Mouse (Mus musculus): ENCODE measurements at regions not wholly inside any gene's neighbourhood (a gene's known extent, or its start where the extent isn't known, plus 50 kb on each side); places are given as distances from the start of the nearest gene placed in this dataset.
A peak's percentile ranks its signal among the peaks of the same experiment; 100 is the strongest.

GRCm38 (mm10) chr3:136449364-136449763, 123.5 kb upstream of the Bank1 start:
- DNase-seq (ENCODE audit: extremely low spot score, low read depth, low spot score) = no peak

- peak; percentile 47 for DNase-seq (ENCODE audit: extremely low spot score, low read depth, low spot score)
Measured at GRCm38 (mm10) chr3:136444598-136444997, 118.7 kb upstream of the Bank1 start.

- DNase-seq (ENCODE audit: extremely low spot score, low read depth, low spot score) = no peak
Measured at GRCm38 (mm10) chr3:136442099-136442498, 116.2 kb upstream of the Bank1 start.

- DNase-seq (ENCODE audit: extremely low spot score, low read depth, low spot score) = no peak
Measured at GRCm38 (mm10) chr3:136439907-136440645, 114.2 kb upstream of the Bank1 start.

- DNase-seq (ENCODE audit: extremely low spot score, low read depth, low spot score) = no peak
Measured at GRCm38 (mm10) chr3:136439350-136439749, 113.5 kb upstream of the Bank1 start.

- DNase-seq (ENCODE audit: extremely low spot score, low read depth, low spot score) = no peak
Measured at GRCm38 (mm10) chr3:136434407-136434806, 108.5 kb upstream of the Bank1 start.

GRCm38 (mm10) chr3:136432072-136432471, 106.2 kb upstream of the Bank1 start:
- no peak for DNase-seq (ENCODE audit: extremely low spot score, low read depth, low spot score)

GRCm38 (mm10) chr3:136427427-136427826, 101.6 kb upstream of the Bank1 start:
- no peak for DNase-seq (ENCODE audit: extremely low spot score, low read depth, low spot score)

- no peak for DNase-seq (ENCODE audit: extremely low spot score, low read depth, low spot score)
Measured at GRCm38 (mm10) chr3:136426539-136427194, 100.8 kb upstream of the Bank1 start.

- no peak for DNase-seq (ENCODE audit: extremely low spot score, low read depth, low spot score)
Measured at GRCm38 (mm10) chr3:136421969-136422614, 96.2 kb upstream of the Bank1 start.

- no peak for DNase-seq (ENCODE audit: extremely low spot score, low read depth, low spot score)
Measured at GRCm38 (mm10) chr3:136405606-136406005, 79.7 kb upstream of the Bank1 start.

GRCm38 (mm10) chr3:136383282-136383681, 57.4 kb upstream of the Bank1 start:
- DNase-seq (ENCODE audit: extremely low spot score, low read depth, low spot score) = no peak

- DNase-seq (ENCODE audit: extremely low spot score, low read depth, low spot score) = no peak
Measured at GRCm38 (mm10) chr3:136380644-136381043, 54.8 kb upstream of the Bank1 start.

- no peak for DNase-seq (ENCODE audit: extremely low spot score, low read depth, low spot score)
Measured at GRCm38 (mm10) chr3:136379741-136380398, 54.0 kb upstream of the Bank1 start.

- no peak for DNase-seq (ENCODE audit: extremely low spot score, low read depth, low spot score)
Measured at GRCm38 (mm10) chr3:136376893-136377292, 51.0 kb upstream of the Bank1 start.

Measured in hindlimb bud, embryonic 11.5 days (tissue).